Mouse (Mus musculus) spleen, postnatal 14 days (tissue): ENCODE data around the gene Dpy19l3.
A peak's percentile ranks its signal among the peaks of the same experiment; 100 is the strongest.

Experiments used
- DNase-seq, 2 experiments: peaks; one replicate each; pipeline ENCODE4 v3.0.0; 2021 to 2022; ENCODE audit warnings: low spot score in 2 of 2

The Dpy19l3 gene

DNA sequence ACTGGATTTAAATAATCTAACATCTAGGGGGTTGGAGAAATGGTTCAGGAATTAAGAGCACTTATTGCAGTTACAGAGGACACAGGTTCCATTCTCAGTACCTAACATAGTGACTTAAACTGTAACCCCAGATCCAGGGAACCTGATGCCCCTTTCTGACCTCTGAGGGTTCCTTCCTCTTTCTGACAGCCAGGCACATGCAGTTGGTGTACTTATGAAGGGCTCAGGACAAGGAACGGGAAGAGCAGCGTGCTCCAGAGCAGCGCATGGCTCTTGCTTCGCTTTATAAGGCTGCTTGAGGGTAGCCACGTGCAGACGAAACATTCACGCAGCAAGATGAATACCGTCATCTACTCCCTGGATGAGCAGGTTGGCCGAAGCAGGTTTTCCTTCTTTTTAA is 3.4 kb downstream of the Dpy19l3 start:
- DNase-seq = no peak

DNA sequence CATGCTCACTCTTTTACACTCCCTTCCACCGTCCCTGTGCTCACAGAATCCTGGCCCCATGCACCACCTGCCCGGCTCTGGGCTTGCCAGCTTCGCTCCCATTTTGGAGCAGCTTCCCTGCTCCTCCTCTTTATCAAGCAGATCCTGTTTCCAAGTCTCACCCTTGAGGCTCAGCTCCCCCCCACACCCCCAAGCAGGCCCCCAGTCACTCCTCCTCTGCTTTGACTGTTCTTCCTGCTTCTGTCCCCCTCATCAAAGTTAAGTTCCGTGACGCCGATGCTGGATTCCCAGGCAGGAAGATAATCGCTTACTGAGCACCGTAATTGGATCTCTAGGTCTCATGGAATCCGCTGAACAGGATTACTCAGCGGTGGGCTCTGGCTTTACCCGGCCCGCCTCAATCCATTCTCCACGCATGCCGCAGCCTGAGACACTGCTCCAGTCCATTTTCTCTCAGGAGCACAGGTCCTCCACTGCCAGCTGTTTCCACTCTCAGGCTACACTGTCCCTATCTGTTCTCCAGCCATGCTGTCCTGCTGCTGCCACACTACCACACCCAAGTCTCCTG is 6.8 kb downstream of the Dpy19l3 start:
- no peak for DNase-seq

DNA sequence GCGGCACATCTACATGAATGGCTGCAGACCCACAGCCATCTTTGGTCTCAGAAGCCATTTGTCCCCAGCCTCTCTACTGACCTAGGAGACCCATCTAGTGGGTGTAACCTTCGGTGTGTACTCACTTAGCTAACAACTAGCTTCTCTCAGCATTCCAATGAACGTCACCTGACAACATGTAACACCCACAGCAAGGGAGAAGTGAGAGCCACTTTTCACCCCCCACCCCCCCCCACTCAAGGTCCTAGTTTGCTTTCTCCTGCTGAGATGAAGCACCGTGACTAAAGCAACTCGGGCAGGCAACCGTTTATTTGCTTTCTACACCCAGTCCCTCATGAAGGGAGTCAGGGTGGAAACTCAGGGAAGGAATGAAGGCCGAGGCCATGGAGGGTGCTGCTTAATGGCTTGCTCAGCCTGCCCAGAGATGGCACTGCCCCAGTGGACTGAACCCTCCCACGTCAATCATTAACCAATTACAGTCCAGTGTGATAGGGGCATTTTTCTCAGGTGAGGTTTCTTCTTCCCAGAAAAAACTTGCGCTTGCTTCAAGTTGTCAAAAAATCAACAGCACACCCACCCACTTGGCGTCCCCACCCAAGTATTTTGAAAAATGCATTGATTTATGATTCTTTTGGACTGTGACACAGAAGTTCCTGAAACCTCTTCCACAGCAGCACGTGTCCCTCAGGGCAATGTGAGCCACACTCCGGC is 7.4 kb downstream of the Dpy19l3 start:
- no peak for DNase-seq

DNA sequence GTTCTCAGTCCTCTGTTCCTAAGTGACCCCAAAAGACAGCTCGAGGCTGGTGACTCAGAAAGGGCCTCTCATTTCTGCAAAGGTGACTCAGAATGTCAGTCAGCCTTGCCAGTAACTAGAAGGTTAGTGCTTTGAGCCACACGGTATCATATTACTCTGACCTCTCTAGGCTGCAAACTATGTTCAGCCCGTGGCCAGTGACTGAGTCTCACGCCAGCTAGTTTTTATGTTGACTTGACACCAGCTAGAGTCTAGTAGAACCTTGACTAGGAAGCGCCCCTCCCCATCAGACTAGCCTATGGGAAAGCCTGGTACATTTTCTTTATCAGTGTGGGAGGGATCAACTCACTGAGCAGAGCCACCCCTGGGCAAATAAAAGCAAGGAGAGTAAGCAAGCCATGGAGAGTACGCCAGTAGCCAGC is 9.0 kb downstream of the Dpy19l3 start:
- no peak for DNase-seq

DNA sequence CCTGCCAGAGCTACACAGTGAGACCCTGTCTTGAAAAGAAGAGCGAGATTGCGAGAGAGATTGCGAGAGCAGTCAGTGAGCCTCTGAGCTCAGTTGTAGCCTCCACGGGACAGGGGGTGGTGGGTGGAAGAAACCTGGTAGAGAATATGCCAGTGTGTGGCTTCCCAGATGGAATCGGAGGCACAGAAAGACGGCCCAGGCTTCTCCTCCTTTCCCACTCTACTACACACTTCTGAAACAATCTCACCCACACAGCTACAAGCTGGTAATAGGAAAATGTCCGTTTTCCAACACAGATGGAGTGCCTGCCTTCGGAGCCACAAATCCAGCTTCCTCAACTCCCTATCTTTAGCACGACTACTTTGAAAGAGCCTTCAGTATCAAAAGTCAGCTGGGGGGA is 9.5 kb downstream of the Dpy19l3 start:
- DNase-seq = no peak

DNA sequence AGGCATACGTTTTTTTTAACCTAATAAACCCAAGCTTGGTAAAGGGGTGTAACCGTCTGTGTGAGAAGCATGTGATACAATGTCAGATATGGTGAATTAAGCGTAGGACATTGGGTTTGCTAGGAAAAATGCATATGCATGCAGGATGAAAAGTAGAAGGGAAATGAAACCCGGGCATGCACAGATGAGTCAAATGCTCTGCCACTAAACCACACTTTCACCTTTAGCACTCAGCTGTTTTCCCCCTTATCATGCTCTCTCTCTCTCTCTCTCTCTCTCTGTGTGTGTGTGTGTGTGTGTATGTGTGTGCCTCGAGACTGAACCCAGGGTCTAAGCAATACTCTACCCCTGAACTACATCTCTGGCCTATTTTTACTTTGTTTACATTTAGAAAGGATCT is 11.9 kb downstream of the Dpy19l3 start:
- DNase-seq = no peak

DNA sequence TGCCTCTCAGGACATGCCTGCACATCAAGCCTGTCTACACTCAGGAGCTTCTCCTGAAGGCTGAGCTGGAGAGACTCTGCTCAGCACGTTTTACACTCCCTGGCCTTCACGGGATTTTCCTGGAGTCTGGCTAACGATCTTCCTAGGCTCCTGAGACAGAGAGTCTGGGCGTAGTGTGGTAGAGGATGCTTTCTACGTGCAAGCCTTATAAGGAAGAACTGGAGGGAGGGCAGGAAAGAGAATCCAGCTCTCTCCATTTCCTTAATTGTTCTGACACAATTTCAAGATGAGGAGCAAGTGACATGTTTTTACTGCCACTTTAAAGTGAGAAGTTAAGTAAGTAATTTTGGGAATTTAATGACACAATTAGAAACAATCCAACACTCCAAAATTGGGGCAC is 12.4 kb downstream of the Dpy19l3 start:
- DNase-seq = no peak

DNA sequence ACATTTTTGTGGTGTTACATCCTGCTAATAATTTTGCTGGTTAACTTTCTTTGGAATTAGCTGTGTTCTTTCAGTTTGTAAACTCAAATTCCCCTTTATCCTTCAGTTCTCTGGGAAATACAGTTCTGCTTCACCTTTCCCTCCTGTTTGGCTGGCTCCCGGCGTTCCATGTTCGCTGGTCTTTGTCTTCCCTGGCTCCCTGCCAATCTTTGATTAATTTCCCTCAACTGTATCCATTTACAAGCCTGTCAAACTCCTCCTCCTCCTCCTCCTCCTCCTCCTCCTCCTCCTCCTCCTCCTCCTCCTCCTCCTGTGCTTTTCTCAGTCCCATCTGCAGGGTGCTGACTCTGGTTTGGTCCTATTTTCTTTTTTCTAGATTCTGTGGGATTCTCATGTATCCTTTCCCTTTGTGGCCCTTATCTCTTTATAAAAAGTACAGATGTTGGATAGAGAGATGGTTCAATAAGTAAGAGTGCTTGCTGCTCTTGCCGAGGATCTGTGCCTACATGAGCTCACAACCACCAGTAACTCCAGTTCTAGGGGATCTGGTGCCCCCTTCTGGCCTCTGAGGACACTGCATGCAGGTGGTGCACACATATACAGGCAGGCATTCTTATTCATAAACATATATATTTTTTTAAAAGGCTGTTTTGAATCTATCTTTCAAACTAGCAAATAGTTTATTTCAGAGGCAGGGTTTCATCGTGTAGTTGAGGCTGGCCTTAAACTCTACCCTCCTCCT is 13.6 kb downstream of the Dpy19l3 start:
- DNase-seq = peak in 1 of 2 experiments; percentile 45

DNA sequence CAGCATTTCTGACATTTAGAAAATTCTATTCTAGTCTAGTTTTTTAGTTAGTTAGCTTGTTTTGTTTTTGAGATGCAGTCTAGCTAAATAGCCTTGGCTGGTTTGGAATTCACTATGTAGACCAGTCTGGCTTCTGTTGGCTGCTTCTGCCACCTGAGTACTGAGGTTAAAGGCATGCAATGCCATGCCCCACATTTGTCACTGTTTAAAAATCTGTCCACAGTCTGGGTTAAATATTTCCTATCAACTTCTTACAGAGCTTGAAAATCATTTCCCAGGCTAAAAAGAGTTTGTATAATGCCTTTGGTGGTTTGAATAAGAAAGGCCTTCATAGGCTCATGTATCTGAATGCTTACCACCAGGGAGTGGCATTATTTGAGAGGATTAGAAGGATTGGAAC is 15.4 kb downstream of the Dpy19l3 start:
- DNase-seq = no peak

DNA sequence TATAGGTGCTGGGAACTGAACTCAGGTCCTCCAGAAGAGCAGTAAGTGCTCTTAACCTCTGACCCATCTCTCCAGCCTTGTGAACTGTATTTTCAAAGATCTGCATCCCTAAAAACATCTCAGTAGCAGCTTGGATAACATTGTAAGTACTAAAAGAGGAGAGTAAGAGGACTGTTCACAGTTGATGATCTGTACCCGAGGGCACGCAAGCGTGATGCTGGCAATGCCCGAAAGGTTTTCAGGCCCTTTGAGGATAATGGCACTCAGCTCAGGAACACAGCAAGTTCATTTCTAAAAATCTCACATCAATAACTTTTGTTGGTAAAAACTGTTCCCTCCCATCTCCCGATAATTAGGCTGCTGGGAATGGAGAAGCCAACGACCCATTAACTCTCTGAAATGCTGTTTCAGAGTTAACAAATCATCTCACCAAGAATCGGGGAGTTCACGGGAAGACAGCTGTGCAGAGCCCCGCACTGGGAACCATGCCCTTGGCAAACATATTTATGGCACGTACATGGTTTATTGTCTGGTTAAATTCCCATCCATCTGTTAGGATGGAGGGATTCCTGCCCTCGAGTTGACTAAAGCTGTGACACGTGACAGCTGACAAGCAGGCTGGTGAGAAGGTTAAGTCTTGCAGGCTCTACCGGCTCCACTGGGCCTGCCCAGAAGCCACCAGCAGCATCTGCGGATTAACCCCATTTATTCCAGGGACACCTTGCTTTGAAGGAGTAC is 20.8 kb downstream of the Dpy19l3 start:
- DNase-seq = no peak

DNA sequence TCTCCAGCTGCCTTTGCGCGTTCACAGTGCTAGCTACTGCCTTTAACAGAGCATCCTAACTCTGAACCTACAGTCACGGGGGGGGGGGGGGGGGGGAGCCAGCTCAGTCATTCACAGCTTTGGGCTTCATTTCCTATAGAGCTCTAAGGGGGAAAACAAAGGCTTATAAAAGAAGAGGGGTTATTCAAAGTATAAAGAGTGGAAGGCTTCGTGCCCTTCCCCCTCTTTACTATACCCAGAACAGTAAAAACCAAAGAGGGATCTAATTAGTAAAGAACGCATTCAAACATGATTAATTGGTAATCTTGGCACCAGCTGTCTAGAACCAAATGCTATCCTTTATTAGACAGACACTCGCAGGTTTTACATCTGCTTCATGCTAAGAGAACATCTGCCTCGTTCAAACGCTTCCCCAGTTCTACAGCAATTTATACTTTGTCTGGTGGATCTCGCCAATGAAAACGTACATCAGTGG is 21.6 kb downstream of the Dpy19l3 start:
- no peak for DNase-seq

DNA sequence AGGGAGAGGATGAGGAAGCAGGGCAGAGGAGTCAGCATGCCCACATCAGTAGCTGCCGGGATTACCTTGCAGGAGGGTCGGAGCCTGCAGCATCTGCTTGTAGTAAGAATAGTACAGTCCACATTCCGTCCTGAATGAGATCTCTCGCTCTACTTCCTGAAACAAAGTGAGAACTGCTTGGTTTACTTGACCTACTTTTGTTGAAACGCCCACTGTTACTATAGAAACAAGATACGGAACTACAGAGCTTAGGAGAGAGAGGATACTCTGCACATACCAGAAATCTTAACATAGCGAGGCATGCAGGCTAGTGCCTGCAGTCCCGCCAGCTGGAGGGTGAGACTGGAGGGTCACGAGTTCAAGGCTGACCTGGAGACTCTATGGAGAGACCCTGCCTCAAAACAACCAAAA is 24.6 kb downstream of the Dpy19l3 start:
- DNase-seq = no peak

DNA sequence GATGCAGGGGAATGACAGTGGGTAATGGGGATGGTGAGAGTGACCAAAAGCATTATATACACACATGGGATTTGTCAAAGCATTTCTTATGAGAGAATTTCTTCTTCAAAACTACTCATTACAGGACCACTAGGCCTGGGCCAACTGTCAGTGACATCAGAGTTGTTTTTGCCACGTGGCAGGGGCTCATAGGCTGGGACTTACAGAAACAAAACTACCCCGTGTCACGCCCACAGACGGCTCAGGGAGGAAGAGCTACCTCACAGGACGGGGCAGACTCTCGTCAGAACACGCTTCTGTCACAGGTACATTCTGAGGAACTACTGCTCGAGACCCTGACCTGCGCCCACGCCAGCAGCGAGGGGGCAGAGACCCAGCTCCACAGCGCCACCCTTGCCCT is 25.9 kb downstream of the Dpy19l3 start:
- no peak for DNase-seq

DNA sequence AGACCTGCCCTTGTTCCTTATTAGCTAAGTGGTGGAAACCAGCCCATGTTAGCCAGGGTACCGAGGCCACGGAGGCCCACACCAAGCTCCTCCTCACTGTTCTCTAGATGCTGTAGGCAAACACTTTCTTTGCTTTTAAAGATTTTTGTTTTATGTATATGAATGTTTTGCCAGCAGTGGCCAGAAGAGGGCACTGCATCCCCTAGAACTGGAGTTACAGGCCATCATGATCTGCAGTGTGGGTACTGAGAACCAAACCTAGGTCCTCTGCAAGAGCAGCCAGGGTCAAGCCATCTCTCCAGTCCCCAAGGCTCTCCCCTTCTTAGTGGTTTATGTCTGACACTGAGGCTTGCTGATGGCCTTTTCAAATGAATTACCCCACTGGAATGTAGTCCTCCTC is 31.2 kb downstream of the Dpy19l3 start:
- no peak for DNase-seq

DNA sequence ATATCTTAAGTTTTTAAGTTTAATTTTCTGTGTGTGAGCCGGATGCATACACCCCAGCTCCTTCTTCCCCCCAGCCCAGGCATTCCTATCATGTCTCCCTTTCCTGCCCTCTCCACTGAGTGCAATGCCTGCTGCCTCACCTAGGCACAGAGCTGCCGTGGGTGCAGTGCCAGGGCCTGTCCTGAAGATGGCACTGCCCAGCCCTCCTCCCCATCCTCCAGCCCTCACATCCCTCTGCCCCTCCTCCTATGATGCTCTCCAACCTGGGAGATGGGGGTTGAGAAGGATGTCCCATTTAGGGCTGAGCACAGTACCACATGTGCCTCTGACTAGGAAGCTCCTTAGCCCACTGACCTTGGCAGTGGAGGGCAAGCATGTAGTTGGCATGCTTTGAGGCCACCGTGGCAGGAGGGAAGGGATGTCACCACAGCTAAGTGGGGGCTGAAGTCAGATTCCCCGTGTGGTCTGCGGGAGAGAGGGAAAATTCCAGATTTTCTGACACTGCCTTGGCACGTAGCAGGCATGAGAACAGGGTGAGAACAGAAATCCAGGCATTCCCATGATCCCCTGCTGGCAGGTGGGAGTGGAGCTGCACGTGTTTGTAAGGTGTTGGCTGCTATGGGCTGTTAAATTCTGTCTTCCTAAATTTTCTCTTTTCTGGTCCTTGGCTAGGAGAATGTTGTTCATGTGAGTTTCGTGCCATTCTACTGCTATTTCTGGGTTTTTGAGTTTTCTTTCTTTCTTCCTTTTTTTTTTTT is 35.7 kb downstream of the Dpy19l3 start:
- no peak for DNase-seq

DNA sequence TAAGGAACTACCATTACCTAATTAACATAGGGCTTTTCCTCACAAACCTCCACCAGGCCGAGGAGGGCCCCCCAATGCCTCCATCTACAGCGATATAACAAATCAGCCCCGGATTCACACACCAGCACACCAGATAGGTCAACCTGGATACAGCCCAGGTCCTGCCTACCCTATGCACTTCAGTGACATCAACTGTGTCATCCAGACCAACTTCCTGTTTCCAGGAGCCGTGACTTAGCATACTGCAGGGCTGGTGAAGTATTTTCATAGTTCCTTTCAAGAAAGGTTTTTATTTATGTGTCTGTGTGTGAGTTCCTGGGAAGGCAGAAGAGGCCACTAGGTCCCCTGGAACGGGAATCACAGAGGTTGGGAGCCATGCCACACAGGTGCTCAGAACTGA is 43.9 kb downstream of the Dpy19l3 start:
- no peak for DNase-seq

DNA sequence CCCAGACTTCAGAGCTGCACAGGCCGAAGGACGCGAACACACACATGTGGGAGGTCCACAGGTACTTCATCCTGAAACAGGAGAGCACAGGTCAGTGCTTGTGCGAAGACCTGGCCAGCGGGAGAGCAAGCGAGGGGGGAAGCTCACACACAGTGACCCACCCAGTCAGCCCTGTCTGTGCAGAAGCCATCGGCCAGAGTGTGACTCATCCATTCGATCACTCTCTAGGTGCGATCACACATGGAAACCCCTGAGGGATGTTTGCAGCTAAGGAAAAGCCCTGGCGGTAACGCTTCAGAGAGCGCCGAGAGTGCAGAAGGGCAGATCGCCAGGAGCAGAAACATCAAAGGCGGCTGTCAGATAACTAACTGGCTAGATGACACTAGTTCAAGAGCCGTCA is 46.2 kb downstream of the Dpy19l3 start:
- DNase-seq = no peak

DNA sequence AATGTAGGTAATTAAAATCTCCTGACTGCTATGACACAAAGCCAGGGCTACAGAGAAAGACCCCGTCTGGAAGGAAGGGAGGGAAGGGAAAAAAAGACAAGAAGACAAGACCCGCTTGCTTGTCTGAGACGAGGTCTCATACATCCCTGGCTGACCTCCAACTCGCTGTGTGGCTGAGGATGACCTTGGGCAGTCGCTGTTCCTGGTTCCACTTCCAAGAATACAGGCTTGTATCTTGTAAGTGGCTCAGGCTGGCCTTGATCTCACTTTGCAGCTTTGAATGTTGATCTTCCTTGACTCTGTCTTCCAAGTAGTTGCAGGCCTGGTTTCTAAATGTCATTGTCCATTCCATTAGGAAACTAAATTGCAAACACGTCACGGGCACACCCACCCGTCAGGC is 55.2 kb downstream of the Dpy19l3 start:
- DNase-seq = no peak

DNA sequence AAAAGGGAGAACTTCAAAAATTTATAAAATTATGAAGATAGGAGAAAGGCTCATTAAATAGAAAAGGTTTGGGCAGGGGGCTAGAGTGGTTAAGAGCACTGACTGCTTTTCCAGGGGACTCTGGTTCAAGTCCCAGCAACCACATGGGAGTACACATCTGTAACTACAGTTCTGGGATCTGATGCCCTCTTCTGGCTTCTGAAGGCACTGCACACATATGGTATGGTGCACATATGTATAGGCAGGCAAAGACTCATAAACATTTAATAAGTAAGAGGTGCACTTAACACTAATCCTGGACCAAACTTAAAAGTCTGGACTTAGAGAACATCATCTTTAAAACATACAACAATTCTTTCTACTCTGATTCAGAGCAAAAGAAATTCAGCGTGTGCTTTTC is 56.2 kb downstream of the Dpy19l3 start:
- no peak for DNase-seq

DNA sequence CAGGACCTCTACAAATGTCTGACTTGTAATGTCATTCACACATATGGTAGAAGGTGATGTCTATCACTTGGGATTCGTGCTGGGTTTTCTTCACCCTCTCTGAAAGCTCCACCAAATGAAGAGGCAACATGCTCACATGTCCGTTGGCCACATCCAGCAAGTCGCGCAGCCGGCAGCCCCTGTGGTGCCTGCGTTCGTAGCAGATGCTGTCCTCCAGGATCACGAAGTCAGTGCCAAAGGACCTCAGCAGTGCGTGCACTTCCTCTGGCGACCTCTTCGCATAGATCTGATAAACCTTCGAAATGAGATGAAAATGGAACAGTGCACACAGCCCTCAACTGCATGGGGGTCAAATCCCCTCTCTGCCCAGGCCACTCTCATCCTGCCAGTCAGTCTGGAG is 61.6 kb downstream of the Dpy19l3 start:
- DNase-seq = no peak

DNA sequence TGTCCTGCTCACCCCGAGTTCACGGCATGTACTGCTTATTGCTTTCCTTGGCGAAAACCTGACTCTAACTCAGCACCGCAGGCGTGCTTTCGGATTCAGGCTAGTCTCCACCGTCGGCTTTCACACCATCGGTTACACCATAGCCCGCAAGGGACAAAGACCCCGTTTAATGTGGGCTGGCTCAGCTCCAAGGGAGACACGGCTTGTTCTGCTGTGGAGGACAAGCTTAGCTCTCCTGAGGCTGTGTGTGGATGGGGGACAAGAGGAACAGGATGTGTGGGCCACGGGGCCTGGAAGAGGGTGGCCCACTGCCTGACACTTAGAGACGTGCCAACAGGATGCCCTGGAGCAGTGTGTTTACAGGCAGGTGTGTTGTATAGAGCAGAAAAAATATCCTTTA is 62.1 kb downstream of the Dpy19l3 start:
- DNase-seq = no peak
